Mouse (Mus musculus): Measurements from ENCODE around the gene Hoxa11. TPM values are rescaled to one million over a fixed set of nuclear protein-coding genes. Genes with fewer than 3 reads are reported as not detected.

Gene Hoxa11
- total RNA-seq, 1 experiment from 2014 or later, result not detected

- DNase-seq, result no peak
Observed at GRCm38 (mm10) chr6:52220003-52220864, 25.4 kb downstream of the Hoxa11 start.

GRCm38 (mm10) chr6:52219234-52219942 lies 26.2 kb downstream of the Hoxa11 start:
- DNase-seq, result no peak

- DNase-seq, result no peak
Observed at GRCm38 (mm10) chr6:52218643-52219215, 26.9 kb downstream of the Hoxa11 start.

- DNase-seq, result no peak
Observed at GRCm38 (mm10) chr6:52217895-52218642, 27.5 kb downstream of the Hoxa11 start.

GRCm38 (mm10) chr6:52217459-52217768 lies 28.2 kb downstream of the Hoxa11 start:
- DNase-seq, result peak; percentile 87

GRCm38 (mm10) chr6:52216691-52217458 lies 28.7 kb downstream of the Hoxa11 start:
- peak; percentile 48 for DNase-seq

- DNase-seq, result peak; percentile 32
Observed at GRCm38 (mm10) chr6:52215771-52216535, 29.7 kb downstream of the Hoxa11 start.

GRCm38 (mm10) chr6:52215070-52215469 lies 30.5 kb downstream of the Hoxa11 start:
- no peak for DNase-seq

GRCm38 (mm10) chr6:52214271-52214670 lies 31.3 kb downstream of the Hoxa11 start:
- DNase-seq, result no peak

- peak; percentile 73 for DNase-seq
Observed at GRCm38 (mm10) chr6:52213119-52213986, 32.3 kb downstream of the Hoxa11 start, which contains the start of the genes Hoxa3 and Gm28308. TSS of gene Hoxa3 (minus strand) at chr6:52213336. TSS of gene Gm28308 (minus strand) at chr6:52213339.

GRCm38 (mm10) chr6:52212556-52213118 lies 33.0 kb downstream of the Hoxa11 start:
- peak; percentile 59 for DNase-seq

- peak; percentile 27 for DNase-seq
Observed at GRCm38 (mm10) chr6:52211961-52212360, 33.6 kb downstream of the Hoxa11 start.

GRCm38 (mm10) chr6:52211170-52211935 lies 34.3 kb downstream of the Hoxa11 start:
- peak; percentile 85 for DNase-seq

GRCm38 (mm10) chr6:52209685-52210046 lies 35.9 kb downstream of the Hoxa11 start:
- DNase-seq, result peak; percentile 14

- no peak for DNase-seq
Observed at GRCm38 (mm10) chr6:52208868-52209684, 36.5 kb downstream of the Hoxa11 start.

GRCm38 (mm10) chr6:52208072-52208867 lies 37.3 kb downstream of the Hoxa11 start, which contains the start of gene Hoxa6:
TSS of gene Hoxa6 (minus strand) at chr6:52208722.
- peak; percentile 81 for DNase-seq

- no peak for DNase-seq
Observed at GRCm38 (mm10) chr6:52207684-52207976, 38.0 kb downstream of the Hoxa11 start.
